Mouse (Mus musculus): ENCODE measurements around the gene Suclg2.
"Not testable (repeated sequence)": the region's sequence is repeated elsewhere in the genome, so short reads cannot be mapped to it uniquely, and the experiment has no call there.

Suclg2 gene

GRCm38 (mm10) chr6:95619817-95620216, 98.8 kb downstream of the Suclg2 start:
- DNase-seq, result no peak

GRCm38 (mm10) chr6:95618434-95618833, 100.2 kb downstream of the Suclg2 start:
- DNase-seq, result no peak

- DNase-seq, result no peak
These were observed 105.4 kb downstream of the Suclg2 start for GRCm38 (mm10) chr6:95613228-95613627.

- DNase-seq, result no peak
These were observed 106.1 kb downstream of the Suclg2 start for GRCm38 (mm10) chr6:95612412-95613022.

- no peak for DNase-seq
These were observed 107.5 kb downstream of the Suclg2 start for GRCm38 (mm10) chr6:95611059-95611458.

- no peak for DNase-seq
These were observed 110.5 kb downstream of the Suclg2 start for GRCm38 (mm10) chr6:95608123-95608522.

- DNase-seq, result not testable (repeated sequence)
These were observed 117.9 kb downstream of the Suclg2 start for GRCm38 (mm10) chr6:95600731-95601130.

- DNase-seq, result peak; percentile 10
These were observed 121.5 kb downstream of the Suclg2 start for GRCm38 (mm10) chr6:95596766-95597750.

- DNase-seq, result no peak
These were observed 122.7 kb downstream of the Suclg2 start for GRCm38 (mm10) chr6:95595852-95596251.

- peak; percentile 33 for DNase-seq
These were observed 124.4 kb downstream of the Suclg2 start for GRCm38 (mm10) chr6:95594239-95594638.

GRCm38 (mm10) chr6:95592396-95592795, 126.2 kb downstream of the Suclg2 start:
- DNase-seq, result no peak

- no peak for DNase-seq
These were observed 128.1 kb downstream of the Suclg2 start for GRCm38 (mm10) chr6:95590463-95590862.

GRCm38 (mm10) chr6:95587108-95587796, 131.3 kb downstream of the Suclg2 start:
- DNase-seq, result no peak

GRCm38 (mm10) chr6:95581893-95582292, 136.7 kb downstream of the Suclg2 start:
- no peak for DNase-seq

GRCm38 (mm10) chr6:95579792-95580191, 138.8 kb downstream of the Suclg2 start:
- no peak for DNase-seq

GRCm38 (mm10) chr6:95575531-95575930, 143.1 kb downstream of the Suclg2 start:
- no peak for DNase-seq

- no peak for DNase-seq
These were observed 143.7 kb downstream of the Suclg2 start for GRCm38 (mm10) chr6:95574867-95575266.

GRCm38 (mm10) chr6:95574389-95574788, 144.2 kb downstream of the Suclg2 start:
- DNase-seq, result no peak

- DNase-seq, result no peak
These were observed 145.4 kb downstream of the Suclg2 start for GRCm38 (mm10) chr6:95573035-95573759.

GRCm38 (mm10) chr6:95571620-95572019, 147.0 kb downstream of the Suclg2 start:
- DNase-seq, result no peak

GRCm38 (mm10) chr6:95563355-95564009, 155.1 kb downstream of the Suclg2 start:
- no peak for DNase-seq

GRCm38 (mm10) chr6:95556320-95556719, 162.3 kb downstream of the Suclg2 start:
- no peak for DNase-seq
